Mouse (Mus musculus) cerebellum, adult 8-10 months (tissue): ENCODE results near the gene Bbs7.

Experiments
- DNase-seq: peaks from one replicate; pipeline ENCODE4 v3.0.0; 2022

Gene Bbs7

DNA sequence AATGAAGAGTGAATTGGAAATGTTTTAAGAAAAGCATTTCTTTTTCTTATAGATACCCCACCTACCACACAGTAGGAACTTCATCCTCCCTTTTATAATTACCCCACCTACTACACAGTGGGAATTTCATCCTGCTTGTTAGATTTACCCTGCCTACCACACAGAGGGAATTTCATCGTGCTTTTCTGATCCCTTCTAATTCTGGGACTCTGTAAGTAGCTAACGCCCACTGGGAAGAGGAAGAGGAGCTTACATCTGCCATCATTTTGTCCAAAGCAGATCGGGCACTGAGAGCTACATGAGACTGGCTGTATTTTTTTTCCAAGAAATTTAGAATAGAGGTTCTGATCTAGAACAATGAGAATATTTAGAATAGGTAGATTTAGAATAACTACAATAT, 68.3 kb downstream of the Bbs7 start:
- DNase-seq = no peak

DNA sequence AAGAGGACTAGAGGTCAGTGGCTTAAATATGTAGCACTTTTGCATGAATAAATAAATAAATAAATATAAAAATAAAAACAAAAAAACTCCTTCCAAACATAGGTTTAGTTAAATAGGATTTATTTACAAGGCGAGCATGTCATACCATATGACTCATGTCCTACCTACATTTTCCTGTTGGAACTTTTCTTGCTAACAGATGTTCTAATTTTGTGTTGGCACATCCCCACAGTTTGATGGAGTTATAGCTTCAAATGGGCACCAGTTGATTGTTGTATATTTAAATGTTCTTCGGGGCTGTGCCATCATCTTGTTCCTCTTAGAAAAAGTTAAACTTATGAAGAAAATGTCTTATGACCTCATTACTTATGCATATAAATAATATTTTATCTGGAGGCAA, 71.9 kb downstream of the Bbs7 start:
- no peak for DNase-seq

DNA sequence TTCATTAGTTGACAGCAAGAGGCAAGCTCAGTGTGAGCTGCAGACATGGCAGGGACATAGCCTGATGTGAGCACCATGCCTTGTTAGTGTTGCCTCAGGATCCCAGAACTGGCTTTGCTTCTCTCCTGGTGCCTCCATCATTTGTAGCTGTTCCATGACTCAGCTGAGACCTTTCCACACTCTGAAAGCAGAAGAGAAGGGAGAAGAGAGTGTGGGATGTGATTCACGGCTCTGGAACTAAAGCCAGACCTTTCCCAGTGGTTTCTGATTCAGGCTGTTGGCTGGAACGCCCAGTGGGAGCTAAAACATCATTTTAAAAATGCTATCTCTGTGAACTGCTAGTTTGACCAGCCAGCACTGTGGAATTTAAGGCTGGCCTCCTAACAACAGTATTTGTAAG, 72.5 kb downstream of the Bbs7 start:
- no peak for DNase-seq

DNA sequence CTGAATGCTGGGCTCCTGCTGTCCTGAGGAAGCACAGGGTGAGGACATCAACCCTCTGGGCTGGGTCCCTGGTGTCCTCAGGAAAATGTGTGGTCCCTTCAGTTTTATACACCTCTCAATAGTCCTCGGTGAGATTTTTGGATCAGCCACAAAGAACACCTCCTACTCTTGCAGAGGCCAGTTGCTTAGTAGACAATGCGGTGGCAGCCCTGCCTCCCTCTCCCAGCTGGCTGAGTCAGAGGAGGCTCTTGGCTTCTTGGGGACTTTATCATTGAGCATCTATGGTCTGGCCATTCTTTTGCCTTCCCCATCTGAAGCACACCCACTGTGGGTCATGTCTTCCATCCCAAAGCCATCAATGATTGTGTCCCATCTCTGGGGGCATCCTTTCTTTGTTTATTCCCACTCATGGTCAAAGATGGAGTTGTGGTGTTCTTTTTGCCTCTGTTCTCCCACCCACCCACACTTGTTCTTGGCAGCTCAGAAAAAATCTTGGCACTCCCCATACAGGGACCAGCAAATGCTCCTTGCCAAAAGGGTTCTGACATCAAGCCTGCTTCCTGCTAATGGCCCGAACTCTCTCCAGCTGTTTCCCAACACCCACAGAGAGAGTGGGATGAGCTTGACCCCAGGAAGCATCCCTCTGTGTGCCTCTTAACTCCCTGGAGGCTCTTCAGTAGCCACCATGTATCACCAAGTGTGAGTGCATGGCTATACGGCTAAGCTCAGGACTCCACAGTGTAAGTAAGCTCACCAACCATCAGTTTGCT, 75.4 kb downstream of the Bbs7 start:
- no peak for DNase-seq

DNA sequence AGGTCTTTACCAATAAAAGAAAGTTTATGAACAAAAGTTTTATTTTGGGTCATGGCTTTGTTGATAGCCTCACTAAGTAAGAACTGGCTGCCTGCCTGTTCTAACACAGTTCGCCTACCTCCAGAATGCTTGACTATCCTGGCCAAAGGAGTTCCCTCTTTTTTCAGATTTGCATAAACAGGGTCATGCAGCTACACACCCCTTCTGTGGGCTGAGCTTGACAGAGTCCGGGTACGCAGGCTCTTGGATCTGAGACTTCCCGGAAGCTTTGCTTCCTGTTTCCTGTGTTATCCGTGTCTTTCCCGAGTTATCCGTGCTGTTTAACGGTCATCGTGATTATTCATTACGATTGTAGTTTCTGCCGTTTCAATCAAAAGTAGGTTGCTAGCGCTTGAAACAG, 77.2 kb downstream of the Bbs7 start:
- no peak for DNase-seq

DNA sequence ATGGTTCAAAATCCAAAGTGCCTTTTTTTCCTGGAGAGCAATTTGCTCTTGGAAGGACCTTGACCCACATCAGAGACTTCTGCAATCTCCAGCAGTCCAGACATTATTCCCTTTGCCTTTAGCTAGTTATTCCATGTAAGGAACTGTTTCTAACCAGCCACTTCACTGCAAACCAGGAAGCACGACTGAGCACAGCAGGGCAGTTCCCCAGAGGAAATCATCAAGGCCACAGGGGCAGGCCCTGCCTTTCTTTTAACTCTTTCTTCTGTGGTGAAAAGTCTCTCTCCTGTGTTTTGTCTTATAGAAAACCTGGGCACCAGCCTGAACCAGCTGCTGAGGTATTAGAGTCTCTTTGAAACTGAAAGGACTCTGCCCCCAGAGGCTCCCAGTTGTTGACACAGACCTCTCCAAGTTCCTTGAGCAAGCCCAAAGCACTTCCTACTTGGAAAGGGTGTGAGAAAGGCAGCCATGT, 80.0 kb downstream of the Bbs7 start:
- DNase-seq = no peak

DNA sequence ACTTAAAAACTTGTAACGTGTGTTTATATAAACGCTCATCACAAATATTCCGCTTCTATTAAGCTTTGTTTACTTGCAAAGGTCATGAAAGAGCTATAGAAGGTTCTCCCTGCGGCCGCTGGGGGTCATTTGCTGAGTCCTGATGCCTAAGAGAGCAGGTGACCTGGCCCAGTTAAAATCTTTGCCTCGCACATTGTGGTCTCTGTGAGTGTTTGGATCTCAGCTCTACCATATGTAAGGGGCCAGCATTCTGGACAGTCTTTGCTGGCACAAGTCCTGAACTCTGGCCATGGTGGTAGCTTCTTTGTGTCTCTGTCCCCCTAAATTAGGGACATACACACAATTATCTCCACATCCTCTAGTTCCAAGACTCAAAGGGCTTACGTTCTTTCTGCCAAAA, 80.5 kb downstream of the Bbs7 start:
- DNase-seq = no peak

DNA sequence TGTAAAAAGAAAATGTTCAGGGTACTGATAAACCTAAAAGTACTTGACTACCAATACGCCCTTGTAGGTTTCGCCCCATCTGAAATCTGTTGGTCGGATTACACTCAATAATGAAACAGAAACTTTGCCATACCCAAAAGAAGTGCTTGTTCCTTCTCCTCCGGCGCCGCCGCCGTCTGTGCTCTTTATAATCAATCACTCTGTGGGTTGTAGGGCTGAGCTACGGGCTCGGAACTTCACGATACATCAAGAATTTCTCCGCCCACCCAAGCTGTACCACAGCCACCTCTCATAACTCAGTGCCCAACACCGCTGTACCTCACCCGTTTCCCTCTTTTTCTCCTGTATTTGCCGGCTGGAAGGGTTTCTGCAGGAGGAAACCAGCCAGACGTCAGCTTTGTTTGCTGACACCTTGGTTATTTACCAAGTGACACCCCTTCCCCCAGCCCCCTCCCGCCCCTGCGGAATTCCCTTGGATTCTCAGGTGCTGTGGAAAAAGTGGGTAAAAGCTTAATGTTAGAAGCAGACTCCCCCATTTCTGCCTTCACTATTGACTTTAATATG, 81.2 kb downstream of the Bbs7 start:
- no peak for DNase-seq

DNA sequence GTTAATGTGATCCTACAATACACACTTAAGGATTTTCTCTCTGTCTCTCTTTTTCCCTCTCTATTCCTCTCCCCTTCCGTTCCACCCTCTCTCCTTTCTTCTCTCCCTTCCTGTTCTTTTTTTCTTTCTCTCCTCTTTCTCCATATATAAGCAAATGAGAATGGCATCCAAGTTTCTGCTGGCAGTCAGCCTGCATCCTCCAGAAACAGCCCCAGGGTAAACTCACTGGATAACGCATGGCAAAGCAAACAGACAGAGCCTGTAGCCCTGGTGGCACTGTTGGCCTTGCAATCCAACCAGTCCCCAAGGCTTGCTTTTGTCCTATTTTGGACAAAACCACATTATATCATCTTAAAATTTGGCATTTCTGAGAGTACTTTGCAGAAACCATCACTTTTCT, 82.0 kb downstream of the Bbs7 start:
- no peak for DNase-seq

DNA sequence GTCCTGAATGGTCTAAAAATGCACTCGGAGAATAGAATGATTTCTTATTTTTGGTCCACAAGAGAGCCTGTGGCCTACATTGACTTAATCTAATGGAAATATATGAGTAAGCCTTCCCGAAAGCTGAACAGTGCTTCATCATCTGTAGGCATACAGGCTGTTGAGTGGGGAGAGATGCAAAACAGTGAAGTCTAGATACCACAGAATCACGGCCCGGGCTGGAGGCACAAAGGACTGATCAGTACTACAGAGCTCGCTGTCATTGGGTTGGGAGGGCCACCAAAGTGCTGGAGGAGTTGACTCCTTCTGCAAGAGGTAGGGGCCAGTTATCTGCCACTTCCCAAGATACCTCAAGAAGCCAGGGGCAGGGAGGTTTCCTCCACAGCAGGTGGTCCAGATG, 82.5 kb downstream of the Bbs7 start:
- no peak for DNase-seq

DNA sequence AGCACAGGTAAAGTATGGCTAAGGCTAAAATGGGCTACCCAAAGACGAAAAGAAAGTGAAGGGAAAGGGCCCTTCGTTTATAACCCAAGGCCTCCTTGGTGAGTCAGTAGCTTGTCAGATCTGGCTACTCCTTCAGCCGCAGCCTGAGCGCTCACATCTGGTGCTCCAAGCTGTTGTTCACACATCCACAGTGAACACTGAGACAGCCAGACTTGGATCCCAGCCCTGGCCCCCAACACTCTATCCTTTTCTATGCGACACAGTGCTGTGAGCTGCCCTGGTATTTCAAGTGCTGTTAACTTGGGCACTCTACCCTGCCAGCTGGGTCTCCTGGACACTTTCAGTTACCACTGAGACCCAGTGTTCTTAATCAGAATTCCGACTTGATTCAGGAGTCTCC, 82.9 kb downstream of the Bbs7 start:
- no peak for DNase-seq

DNA sequence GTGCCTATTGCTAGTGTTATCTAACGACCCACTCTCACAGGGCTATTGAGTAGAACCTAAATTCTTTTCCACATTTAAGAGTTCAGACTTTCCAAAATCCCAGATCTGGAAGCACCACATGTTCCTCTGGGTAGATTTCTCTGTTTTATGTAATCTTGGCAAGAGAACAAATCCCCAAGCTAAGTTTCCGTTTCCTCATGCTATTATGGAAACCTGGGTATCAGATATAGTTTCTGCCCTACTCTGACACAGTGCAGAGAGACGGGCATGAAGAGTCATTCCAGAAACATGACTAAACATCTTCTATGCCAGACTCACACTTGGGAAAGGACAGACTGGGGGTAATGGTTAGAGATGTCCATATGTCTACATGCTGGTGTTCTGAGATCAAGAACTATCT, 88.8 kb downstream of the Bbs7 start:
- DNase-seq = no peak
